Mouse (Mus musculus) cerebellum, adult 2 months (tissue): ENCODE data around the gene Lmntd1. TPM values are rescaled to one million over a fixed set of nuclear protein-coding genes. Genes with fewer than 3 reads are reported as not detected.

ENCODE experiments used
- DNase-seq, 2 experiments: peaks; one replicate each; pipeline ENCODE4 v3.0.0; 2021
- H3K27ac ChIP-seq: fragments of 200-500 bp; 2 replicates; pipeline ENCODE4 v1.5.1; 2012; ENCODE audit warnings: low read length, control low read depth, inconsistent platforms; ENCODE audit not compliant: insufficient read depth
- H3K27me3 ChIP-seq: fragments of 200-500 bp; 2 replicates; pipeline ENCODE4 v1.6.1; 2012; ENCODE audit warnings: inconsistent platforms, mild to moderate bottlenecking, low read length, moderate library complexity; ENCODE audit not compliant: control insufficient read depth, insufficient read depth
- H3K4me1 ChIP-seq: fragments of 200-500 bp; 2 replicates; pipeline ENCODE4 v1.6.1; 2011; ENCODE audit warnings: low read length; ENCODE audit not compliant: control insufficient read depth, insufficient read depth
- H3K4me3 ChIP-seq: fragments of 200-500 bp; replicated peaks from 2 replicates; pipeline ENCODE3; 2011; ENCODE audit warnings: mild to moderate bottlenecking, low read depth, low read length, control low read depth; ENCODE audit not compliant: insufficient read depth
- CTCF ChIP-seq: fragments of 200-500 bp; IDR thresholded peaks from 2 replicates; pipeline ENCODE4 v1.5.1; 2011; ENCODE audit warnings: low read depth, mild to moderate bottlenecking, control low read depth, low read length, moderate library complexity, borderline replicate concordance; ENCODE audit not compliant: insufficient read depth
- POLR2A ChIP-seq: fragments of 200-500 bp; IDR thresholded peaks from 2 replicates; pipeline ENCODE4 v1.6.1; 2011; ENCODE audit warnings: low read length, control low read depth, borderline replicate concordance; ENCODE audit not compliant: insufficient read depth
- WGBS: fragments of 180-500 bp; shearing (Covaris S2); methylation state at CpG from one replicate; pipeline ENCODE4 v1.1.7; 2018; 5-methylcytosine and 5-hydroxymethylcytosine counted together
- polyA plus RNA-seq: library from polyadenylated mRNA; depleted of rRNA; stranded (reverse); fragments of >200 nt; gene quantifications from 2 replicates; pipeline ENCODE4 v1.2.3, GENCODE M21; 2012; rRNA removed

Lmntd1 gene
- polyA plus RNA-seq, 1 experiment, result 0.70 TPM

GRCm38 (mm10) chr6:145334211-145334610 is 279.9 kb downstream of the Lmntd1 start:
- WGBS, result 86% methylated on average over 3 of the region's 3 CpGs
- Histone ChIP-seq H3K4me3 (no peak overlapping the region), H3K4me1 (no peaks in the 10 kb centered on the region), H3K27ac (no peak overlapping the region), H3K27me3 (no peaks in the 10 kb centered on the region)
- TF ChIP-seq POLR2A (no peak), CTCF (no peak)
- DNase-seq, result no peak

GRCm38 (mm10) chr6:145326141-145326806 is 287.8 kb downstream of the Lmntd1 start:
- TF ChIP-seq POLR2A, result no peak
- no peak for TF ChIP-seq CTCF
- no peak overlapping the region for H3K27ac ChIP-seq

GRCm38 (mm10) chr6:145325095-145325494 is 289.0 kb downstream of the Lmntd1 start:
- Histone ChIP-seq H3K4me1 (no peaks in the 10 kb centered on the region), H3K27me3 (no peaks in the 10 kb centered on the region), H3K27ac (no peak overlapping the region), H3K4me3 (no peak overlapping the region)
- no peak for DNase-seq
- TF ChIP-seq POLR2A (no peak), CTCF (no peak)
- 76% methylated on average over 6 of the region's 6 CpGs for WGBS

More at GRCm38 (mm10) chr6:145326141-145326806, 287.8 kb downstream of the Lmntd1 start:
- H3K4me1 ChIP-seq, result no peaks in the 10 kb centered on the region
- 86% methylated on average over 12 of the region's 12 CpGs for WGBS
- no peak for DNase-seq
- H3K4me3 ChIP-seq, result no peak overlapping the region
- no peaks in the 10 kb centered on the region for H3K27me3 ChIP-seq

GRCm38 (mm10) chr6:145324470-145324869 is 289.6 kb downstream of the Lmntd1 start:
- no peak for DNase-seq
- Histone ChIP-seq H3K27me3 (no peaks in the 10 kb centered on the region), H3K27ac (no peak overlapping the region), H3K4me1 (no peaks in the 10 kb centered on the region), H3K4me3 (no peak overlapping the region)
- TF ChIP-seq CTCF (no peak), POLR2A (no peak)
- WGBS, result 62% methylated on average over 7 of the region's 7 CpGs

- Histone ChIP-seq H3K4me3 (no peak overlapping the region), H3K4me1 (no peaks in the 10 kb centered on the region), H3K27me3 (no peaks in the 10 kb centered on the region), H3K27ac (no peak overlapping the region)
- 85% methylated on average over 7 of the region's 7 CpGs for WGBS
- TF ChIP-seq CTCF, result no peak
- DNase-seq, result no peak
Observed at GRCm38 (mm10) chr6:145322246-145322645, 291.9 kb downstream of the Lmntd1 start.

- Histone ChIP-seq H3K4me3 (no peak overlapping the region), H3K4me1 (no peaks in the 10 kb centered on the region), H3K27me3 (no peaks in the 10 kb centered on the region), H3K27ac (no peak overlapping the region)
- WGBS, result 77% methylated on average over 10 of the region's 10 CpGs
- TF ChIP-seq POLR2A (no peak), CTCF (no peak)
- no peak for DNase-seq
Observed at GRCm38 (mm10) chr6:145320156-145320555, 294.0 kb downstream of the Lmntd1 start.

Other genes with a start within 250 kb of the Lmntd1 start
- gene Tuba3b, start 1.4 kb upstream of the Lmntd1 start, polyA plus RNA-seq, result not detected in 2 replicates
- 31.2 and 38.1 TPM in 2 replicates for gene Rassf8, start 132.4 kb upstream of the Lmntd1 start, polyA plus RNA-seq